Mouse (Mus musculus) telencephalon, adult 2 months (tissue): ENCODE data around the gene Acat1.

Experiments used
- DNase-seq: peaks from one replicate; pipeline ENCODE4 v3.0.0-alpha.2; 2011; ENCODE audit warnings: low read depth, low spot score

Gene Acat1

GRCm38 (mm10) chr9:53609968-53610781 lies at the start of gene Acat1:
Acat1 (minus strand) TSS chr9:53610382.
- DNase-seq: peak; percentile 82

DNA sequence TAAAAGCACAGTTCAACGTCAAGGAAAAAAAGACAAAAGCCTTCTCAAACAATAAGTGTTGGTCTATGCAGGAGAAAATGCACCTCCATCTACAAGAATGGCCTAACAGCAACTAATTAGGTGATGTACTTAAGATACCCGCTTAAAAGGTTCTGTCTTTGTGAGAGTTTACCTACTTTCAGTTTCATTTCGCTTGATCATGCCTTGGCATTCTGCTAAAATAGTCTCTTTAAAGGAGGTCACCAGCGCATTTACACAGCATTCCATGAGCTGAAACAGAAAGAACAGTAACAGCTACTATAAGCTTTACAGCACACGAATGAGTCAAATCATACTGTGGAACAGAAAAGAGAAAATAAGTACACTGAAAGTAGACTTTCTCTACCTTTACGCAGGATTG lies 24.6 kb upstream of the Acat1 start:
- no peak for DNase-seq

DNA sequence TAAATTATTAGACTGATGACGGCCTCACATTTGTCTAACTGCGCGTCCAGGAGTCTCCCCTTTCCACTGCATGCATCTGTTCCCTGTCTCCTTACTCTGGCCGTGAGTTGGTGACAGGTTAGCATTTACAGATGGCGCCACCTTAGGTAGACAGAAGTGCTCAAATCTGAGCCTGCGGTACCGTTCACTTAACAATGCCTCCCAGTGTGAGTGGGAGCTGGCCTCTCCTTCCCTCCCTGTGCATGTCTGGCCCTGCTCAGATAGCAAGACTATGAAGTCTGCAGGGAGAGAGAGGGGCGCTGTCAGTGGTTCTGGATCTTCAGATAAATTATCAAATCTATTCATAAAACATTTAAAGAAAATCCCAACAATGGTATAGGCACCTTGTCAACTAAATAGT lies 5.1 kb upstream of the Acat1 start:
- DNase-seq: no peak

DNA sequence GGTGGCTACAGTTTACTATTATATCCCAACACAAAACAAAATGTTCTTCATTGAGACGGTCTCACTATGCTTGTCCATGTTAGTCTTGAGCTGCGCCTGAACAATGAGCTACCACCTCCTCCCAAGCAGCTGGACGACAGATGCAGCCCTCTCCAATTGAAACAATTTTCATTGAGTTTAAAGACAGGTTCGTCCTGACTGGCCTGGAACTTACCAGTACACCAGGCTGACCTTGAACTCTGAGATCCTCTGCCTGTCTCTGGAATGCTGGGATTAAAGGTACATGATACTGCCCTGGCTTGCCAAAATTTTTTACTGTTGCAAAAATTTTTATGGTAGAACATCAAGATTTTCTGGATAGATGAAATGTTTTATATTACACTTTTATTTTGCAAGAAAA lies 4.1 kb upstream of the Acat1 start:
- DNase-seq: no peak

DNA sequence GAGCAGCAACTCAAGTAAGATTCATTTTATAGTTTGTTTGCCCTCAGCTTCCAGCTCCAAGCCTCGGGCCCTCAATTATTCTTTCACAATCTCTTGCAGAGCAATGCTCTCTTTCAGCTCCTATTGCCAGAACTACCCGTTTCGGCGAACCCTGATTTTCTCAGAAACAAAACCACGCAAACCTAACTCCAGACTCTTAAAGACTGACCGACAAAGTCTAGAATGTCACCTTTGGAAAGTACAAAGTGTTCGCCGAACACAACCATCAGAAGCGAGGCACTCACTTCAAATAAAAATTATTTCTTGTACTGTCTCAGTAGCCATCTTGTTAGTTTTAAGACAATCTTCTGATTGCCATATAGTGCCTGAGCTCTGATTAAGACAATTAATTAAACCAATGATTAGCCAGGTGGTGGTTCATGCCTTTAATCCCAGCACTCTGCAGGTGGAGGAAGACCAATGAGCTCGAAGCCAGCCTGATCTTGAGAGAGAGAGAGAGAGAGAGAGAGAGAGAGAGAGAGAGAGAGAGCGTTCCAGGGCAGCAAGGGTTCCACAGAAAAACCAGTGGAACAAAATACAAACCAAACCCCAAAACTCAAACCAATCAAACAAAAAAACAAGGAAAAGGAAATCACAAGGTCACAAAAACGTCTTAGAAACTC lies 745 bp downstream of the Acat1 start:
- no peak for DNase-seq

- DNase-seq: no peak
Observed at GRCm38 (mm10) chr9:53607816-53608215, 2.4 kb downstream of the Acat1 start.

GRCm38 (mm10) chr9:53607192-53607591 lies 3.0 kb downstream of the Acat1 start:
- DNase-seq: no peak

DNA sequence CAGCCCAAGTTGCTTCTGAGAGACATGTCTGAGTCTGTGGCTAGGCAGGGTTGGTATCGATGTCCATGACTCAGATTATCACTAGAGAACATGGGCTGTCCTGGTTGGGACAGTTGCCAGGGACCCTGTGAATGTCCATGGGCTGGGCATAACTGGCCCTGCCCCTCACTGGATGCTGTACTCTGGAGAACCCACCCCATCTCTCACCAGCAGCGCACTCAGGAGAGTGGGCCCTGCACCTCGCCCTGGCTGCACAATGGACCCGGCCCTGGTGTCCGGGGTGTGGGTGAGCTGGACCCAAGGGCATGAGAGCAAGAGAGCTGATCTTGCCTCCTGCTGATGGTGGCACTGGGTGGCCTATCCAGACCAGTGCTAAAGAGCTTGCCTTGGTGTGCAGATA lies 5.2 kb downstream of the Acat1 start:
- no peak for DNase-seq

DNA sequence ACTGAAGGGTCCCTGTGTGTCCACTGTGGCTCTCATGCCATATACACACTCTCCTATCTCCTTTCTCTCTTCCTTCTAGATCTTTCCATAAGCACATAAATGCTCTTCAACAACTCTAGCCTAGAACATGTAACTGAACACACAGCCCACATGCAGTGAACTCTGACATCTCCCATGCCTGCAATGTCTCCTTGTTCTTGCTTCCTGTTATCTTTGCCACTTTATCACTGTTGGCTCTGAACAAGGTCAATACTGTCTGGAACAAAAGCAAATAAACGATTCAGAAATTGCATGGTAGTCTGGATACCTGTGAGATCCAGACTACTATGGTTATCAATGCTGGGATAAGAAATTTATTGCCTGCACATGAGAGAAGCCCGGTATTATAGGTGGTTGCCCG lies 6.3 kb downstream of the Acat1 start:
- DNase-seq: no peak

DNA sequence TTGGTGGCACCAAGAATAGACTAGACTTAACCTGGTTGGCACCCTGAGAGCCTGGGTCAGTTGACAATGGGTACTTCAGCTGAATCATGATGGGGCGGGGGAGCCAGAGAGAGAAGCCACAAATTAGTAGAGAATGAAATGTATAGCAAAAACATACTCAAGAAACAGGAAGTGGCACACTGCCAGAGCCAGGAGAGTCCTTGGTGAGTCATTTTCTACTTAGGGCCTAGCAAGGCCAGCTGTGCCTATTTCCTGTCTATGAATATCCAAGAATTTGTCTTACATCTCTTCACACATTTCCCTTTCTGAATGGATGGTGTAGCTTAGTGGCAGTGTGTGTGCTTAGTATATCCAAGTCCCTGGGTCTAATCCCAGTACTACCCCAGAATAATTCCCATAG lies 6.8 kb downstream of the Acat1 start:
- no peak for DNase-seq

- no peak for DNase-seq
Observed at GRCm38 (mm10) chr9:53601541-53601940, 8.6 kb downstream of the Acat1 start.

DNA sequence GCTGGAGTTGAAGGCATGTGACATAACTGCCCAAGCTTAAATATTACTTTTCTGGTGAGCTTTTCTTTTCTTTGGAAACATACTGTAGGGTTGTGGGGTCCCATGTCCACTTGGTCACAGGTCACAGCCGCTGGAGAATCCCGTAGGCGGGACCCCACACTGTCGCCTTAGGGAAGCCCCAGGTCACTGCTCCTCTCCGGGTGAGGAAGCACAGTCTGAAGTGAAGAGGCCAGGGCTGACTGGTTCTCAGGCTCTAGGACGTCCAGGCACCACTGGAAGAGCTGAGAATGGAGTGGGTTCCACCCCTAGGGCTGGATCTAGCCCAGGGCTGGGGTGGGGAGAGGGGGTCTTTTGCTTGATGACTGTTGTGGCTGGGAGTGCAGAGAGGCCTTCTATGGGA lies 11.6 kb downstream of the Acat1 start:
- no peak for DNase-seq

GRCm38 (mm10) chr9:53596971-53597600 lies 13.1 kb downstream of the Acat1 start:
- DNase-seq: no peak

DNA sequence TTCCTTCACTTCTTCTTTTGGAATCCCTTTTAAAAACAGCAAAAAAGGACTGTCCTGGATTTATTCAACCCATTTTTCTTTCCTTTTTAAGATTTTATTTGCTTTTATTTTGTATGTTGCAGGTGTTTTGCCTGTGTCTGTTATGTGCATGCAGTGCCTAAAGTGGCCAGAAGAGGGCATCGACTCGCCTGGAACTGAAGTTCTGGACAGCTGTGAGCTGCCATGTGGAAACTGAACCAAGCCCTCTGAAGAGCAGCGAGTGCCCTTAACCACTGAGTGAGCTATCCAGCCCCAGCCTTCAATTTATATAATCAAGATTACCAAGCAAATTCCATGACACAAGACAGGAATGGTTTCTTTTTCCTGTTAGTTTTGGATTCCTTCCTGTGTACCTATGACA lies 15.4 kb downstream of the Acat1 start:
- DNase-seq: no peak

DNA sequence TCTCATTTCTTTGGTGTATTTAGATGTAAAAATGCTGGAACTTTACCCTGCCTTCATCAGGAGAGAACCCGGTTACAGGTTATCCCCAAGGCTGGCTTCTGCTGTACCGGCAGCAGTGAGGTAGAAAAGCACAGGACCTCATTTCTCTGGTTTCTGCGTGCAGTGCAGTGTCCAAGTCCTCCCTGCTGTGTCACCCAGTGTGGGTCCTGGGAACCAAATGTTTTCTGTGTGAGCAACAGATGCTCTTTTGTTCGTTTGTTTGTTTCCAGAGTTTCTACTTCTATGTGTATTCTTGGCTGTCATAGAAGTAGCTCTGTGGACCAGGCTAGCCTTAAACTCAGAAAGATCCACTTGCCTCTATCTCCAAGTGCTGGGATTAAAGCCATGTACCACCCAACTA lies 28.3 kb downstream of the Acat1 start:
- no peak for DNase-seq

GRCm38 (mm10) chr9:53575721-53576120 lies 34.5 kb downstream of the Acat1 start:
- no peak for DNase-seq

DNA sequence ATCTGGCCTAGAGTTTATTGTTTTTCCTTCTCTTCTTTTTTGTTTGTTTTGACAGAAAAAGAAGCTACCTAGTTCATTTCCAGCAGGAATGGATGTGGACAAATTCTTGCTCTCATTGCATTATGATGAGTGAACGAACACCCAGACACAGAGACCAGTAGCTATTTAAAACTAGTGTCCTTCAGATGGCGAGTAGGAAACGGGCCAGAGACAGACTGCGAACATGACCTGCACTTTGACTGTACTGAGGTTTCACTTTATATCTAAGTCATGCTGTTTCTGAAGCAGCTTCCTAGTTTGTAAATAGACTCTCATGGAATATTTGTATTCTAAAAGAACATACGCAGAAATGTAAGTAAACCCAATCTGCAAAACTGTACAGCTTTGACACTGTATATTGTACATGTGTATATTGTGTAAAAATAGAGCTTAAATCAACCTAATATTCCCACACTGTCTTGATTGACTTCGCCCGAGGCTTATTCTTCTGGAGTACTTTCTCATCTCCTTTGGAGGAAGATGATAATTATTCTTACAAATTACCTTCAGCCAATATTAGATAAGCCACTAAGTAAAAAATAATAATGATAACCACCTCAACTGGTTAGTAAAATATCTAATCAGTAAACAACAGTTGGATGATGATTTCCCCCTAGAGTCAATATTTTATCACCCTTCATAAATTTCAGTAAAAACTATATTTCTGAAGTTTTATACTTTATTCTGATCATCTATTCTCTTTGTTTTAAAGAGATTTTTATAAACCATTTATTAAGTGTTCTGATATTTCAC lies 37.5 kb downstream of the Acat1 start:
- DNase-seq: no peak

DNA sequence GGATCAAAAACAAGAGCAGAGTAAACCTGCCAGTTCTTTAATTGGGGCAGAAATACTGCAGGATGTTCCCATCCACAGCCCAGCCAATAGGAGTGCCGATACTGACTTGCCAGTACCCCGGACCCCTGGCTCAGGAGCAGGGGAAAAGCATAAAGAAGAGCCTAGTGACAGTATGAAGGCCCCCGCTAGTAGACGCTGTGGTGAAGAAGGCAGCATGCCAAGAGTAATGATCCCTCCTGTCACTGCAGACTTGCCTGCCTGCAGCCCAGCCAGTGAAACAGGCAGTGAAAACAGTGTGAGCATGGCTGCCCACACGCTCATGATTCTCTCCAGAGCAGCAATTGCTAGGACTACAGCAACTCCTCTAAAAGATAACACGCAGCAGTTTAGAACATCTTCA lies 39.5 kb downstream of the Acat1 start:
- DNase-seq: peak; percentile 15

- DNase-seq: no peak
Observed at GRCm38 (mm10) chr9:53537336-53537965, 72.7 kb downstream of the Acat1 start.

GRCm38 (mm10) chr9:53536558-53537320 lies 73.4 kb downstream of the Acat1 start, which contains the start of the genes Atm and Npat:
Atm (minus strand) TSS chr9:53536740.
Npat (plus strand) TSS chr9:53537047.
- peak; percentile 100 for DNase-seq
